21 mouse cellular contexts compared by ENCODE assay signal in genomic region chr1:35976528-35976927, GRCm38 (mm10).
DNase-seq lines count a peak whose midpoint lies in the region; ATAC-seq and TF ChIP-seq lines count a peak whose summit lies in the region.
"Had no signal": no experiment of that assay in that cellular context is flagged by ENCODE, and none has a peak within 500 bp of the region (broad histone marks: within the 10 kb centered on the region; RNA-seq: fewer than 3 reads in every experiment).

No protein-coding gene starts in this region.

- TF ChIP-seq CTCF in MEL (IDR thresholded peaks at IDR 0.05 in 2 of 3, conservative IDR thresholded peaks at IDR 0.05 in 1 of 3; ENCODE audit: control insufficient read depth in 1 of 3, insufficient read depth in 1 of 3, low read depth in 2 of 3, low read length in 3 of 3, poor library complexity in 1 of 3, severe bottlenecking in 1 of 3): no peak

- H3K4me1 ChIP-seq in liver, embryonic 12.5 days: peaks cover 27% of the 10 kb centered on the region
- H3K4me1 ChIP-seq in MEL (ENCODE audit: control insufficient read depth in 1 of 2, insufficient read depth in 2 of 2, low read length in 2 of 2): peaks cover 0 to 9% of the 10 kb centered on the region in 2 experiments; a peak in 2 of 4 replicates
- H3K4me1 ChIP-seq in midbrain, embryonic 14.5 days (ENCODE audit: control insufficient read depth, insufficient read depth, low read length): no peaks in the 10 kb centered on the region
- H3K4me1 ChIP-seq: neural tube, embryonic 12.5 days had no signal

- 0 out of 2 replicates have a peak overlapping the region, but pooled peaks have one; percentile 30 for H3K27ac ChIP-seq in liver, embryonic 12.5 days
- 0 out of 2 replicates have a peak overlapping the region, but pooled peaks have one; percentile 4 for H3K27ac ChIP-seq in MEL (ENCODE audit: control insufficient read depth, low read depth, low read length)
- no peak overlapping the region for H3K27ac ChIP-seq in midbrain, embryonic 14.5 days (replicated peaks; ENCODE audit: low read depth, low read length)
- H3K27ac ChIP-seq: heart, adult 2 months; hindbrain, embryonic 10.5 days; limb, embryonic 12.5 days; neural tube, embryonic 12.5 days had no signal

- no peak for TF ChIP-seq POLR2A in MEL (IDR thresholded peaks at IDR 0.05; ENCODE audit: control insufficient read depth in 1 of 2, insufficient read depth in 1 of 2, low read depth in 1 of 2, low read length in 2 of 2, poor library complexity in 1 of 2)

- H3K27me3 ChIP-seq in liver, embryonic 12.5 days (replicated peaks): no peaks in the 10 kb centered on the region
- H3K27me3 ChIP-seq in MEL (ENCODE audit: control insufficient read depth in 1 of 2, insufficient read depth in 2 of 2, low read length in 2 of 2): no peaks in the 10 kb centered on the region
- H3K27me3 ChIP-seq in midbrain, embryonic 14.5 days (ENCODE audit: control insufficient read depth, insufficient read depth, low read length): no peaks in the 10 kb centered on the region
- H3K27me3 ChIP-seq: limb, embryonic 12.5 days; neural tube, embryonic 12.5 days had no signal

- no peaks in the 10 kb centered on the region for H3K79me2 ChIP-seq in MEL (ENCODE audit: control insufficient read depth, insufficient read depth, low read length, poor library complexity)

- no peaks in the 10 kb centered on the region for H3K9me3 ChIP-seq in liver, embryonic 12.5 days (replicated peaks)
- no peaks in the 10 kb centered on the region for H3K9me3 ChIP-seq in MEL (replicated peaks; ENCODE audit: insufficient read depth, low read length)
- H3K9me3 ChIP-seq in midbrain, embryonic 14.5 days (ENCODE audit: control insufficient read depth, low read length): no peaks in the 10 kb centered on the region
- H3K9me3 ChIP-seq: G1E; hindbrain, embryonic 10.5 days; limb, embryonic 12.5 days; neural tube, embryonic 12.5 days had no signal

- no peaks in the 10 kb centered on the region for H3K36me3 ChIP-seq in liver, embryonic 12.5 days
- H3K36me3 ChIP-seq in MEL (ENCODE audit: control insufficient read depth in 1 of 2, insufficient read depth in 2 of 2, low read length in 2 of 2): peaks cover 0 to 8% of the 10 kb centered on the region in 2 experiments; a peak in 2 of 4 replicates
- H3K36me3 ChIP-seq in midbrain, embryonic 14.5 days (ENCODE audit: control insufficient read depth, insufficient read depth, low read length): no peaks in the 10 kb centered on the region
- H3K36me3 ChIP-seq: G1E; hindbrain, embryonic 10.5 days; limb, embryonic 12.5 days; neural tube, embryonic 12.5 days had no signal

- no peak for ATAC-seq in liver, embryonic 12.5 days
- ATAC-seq in granulocyte monocyte progenitor cell, adult 5-6 weeks (replicated peaks; ENCODE audit: poor library complexity, severe bottlenecking): 0 out of 2 replicates have a peak, but pooled peaks have one; percentile 33
- ATAC-seq in midbrain, embryonic 14.5 days (ENCODE audit: low FRiP score, low TSS enrichment): no peak
- ATAC-seq: forebrain, postnatal 0 days had no signal

- TF ChIP-seq EP300 in MEL (IDR thresholded peaks at IDR 0.05; ENCODE audit: low read depth in 1 of 2, low read length in 2 of 2): no peak

- H3K4me3 ChIP-seq in liver, embryonic 12.5 days: no peak overlapping the region
- no peak overlapping the region for H3K4me3 ChIP-seq in MEL (ENCODE audit: control insufficient read depth in 1 of 2, insufficient read depth in 1 of 2, low read depth in 2 of 2, low read length in 2 of 2)
- H3K4me3 ChIP-seq in midbrain, embryonic 14.5 days (replicated peaks; ENCODE audit: low read depth, low read length): no peak overlapping the region
- H3K4me3 ChIP-seq: erythroblast, embryonic 14.5 days; heart, adult 2 months; hindbrain, embryonic 10.5 days; limb, embryonic 12.5 days; neural tube, embryonic 12.5 days had no signal

- H3K4me2 ChIP-seq in liver, embryonic 12.5 days: peak overlapping the region; percentile 24; the same call in 1 of the 2 replicates
- no peak overlapping the region for H3K4me2 ChIP-seq in midbrain, embryonic 14.5 days (ENCODE audit: low read length)
- H3K4me2 ChIP-seq: limb, embryonic 12.5 days; neural tube, embryonic 12.5 days had no signal

- DNase-seq in liver (no peak), MEL (ENCODE audit: low read depth, low spot score) (peak; percentile 64)
- peak; percentile 24 for DNase-seq in c-Kit-negative CD71-positive TER-119-positive erythroid progenitor cells, embryonic 14.5 days (ENCODE audit: low read depth, low spot score)
- DNase-seq in embryo, embryonic 10 days (ENCODE audit: low spot score): no peak
- DNase-seq in spleen, postnatal 4 days (ENCODE audit: low spot score in 2 of 2): no peak
- no peak for DNase-seq in midbrain, embryonic 14.5 days
- DNase-seq: cerebellum, postnatal 14 days; forebrain, postnatal 0 days; heart, adult 2 months; kidney, adult 8-10 months; layer of hippocampus, adult 9-11 months; lung, adult 2 months; right cerebral cortex, postnatal 14 days; thymus, postnatal 25 days had no signal

- 31% methylated on average over 2 of the region's 2 CpGs for WGBS in liver, embryonic 12.5 days (ENCODE audit: insufficient replicate concordance)
- WGBS in midbrain, embryonic 14.5 days: 82% methylated on average over 2 of the region's 2 CpGs

- no peak overlapping the region for H3K9ac ChIP-seq in liver, embryonic 12.5 days
- no peak overlapping the region for H3K9ac ChIP-seq in MEL (ENCODE audit: control insufficient read depth, low read depth, low read length, poor library complexity, severe bottlenecking)
- H3K9ac ChIP-seq in midbrain, embryonic 14.5 days (replicated peaks; ENCODE audit: low read length): no peak overlapping the region
- H3K9ac ChIP-seq: forebrain, postnatal 0 days; limb, embryonic 12.5 days; neural tube, embryonic 12.5 days had no signal

- no peak for TF ChIP-seq RAD21 in MEL (IDR thresholded peaks at IDR 0.05; ENCODE audit: low read depth, low read length)

TF ChIP-seq in MEL, 35 proteins besides CTCF, POLR2A, EP300 and RAD21:
- TF ChIP-seq USF1 (IDR thresholded peaks at IDR 0.05; ENCODE audit: low read depth, low read length): 0 out of 2 replicates have a peak, but pooled peaks have one; percentile 31
- TF ChIP-seq GABPA (IDR thresholded peaks at IDR 0.05; ENCODE audit: low read depth, low read length): no peak

Comparison
In these comparisons a context has a peak if more than half of its experiments do, and no peak if none do; other contexts are left out.
1. DNase-seq: peak in MEL (single experiment) and c-Kit-negative CD71-positive TER-119-positive erythroid progenitor cells, embryonic 14.5 days (single experiment); none in liver (single experiment), embryo, embryonic 10 days (single experiment), spleen, postnatal 4 days (0 of 2) and midbrain, embryonic 14.5 days (single experiment).